Mouse (Mus musculus): ENCODE results near the gene Cfap45.
A peak's percentile ranks its signal among the peaks of the same experiment; 100 is the strongest.

The Cfap45 gene

GRCm38 (mm10) chr1:172496030-172496429 lies 24.6 kb upstream of the Cfap45 start:
- DNase-seq (ENCODE audit: extremely low spot score), result no peak

GRCm38 (mm10) chr1:172497428-172497827 lies 23.2 kb upstream of the Cfap45 start:
- no peak for DNase-seq (ENCODE audit: extremely low spot score)

GRCm38 (mm10) chr1:172499765-172500441 lies 20.7 kb upstream of the Cfap45 start, which contains the start of gene Tagln2:
TSS of gene Tagln2 (plus strand) at chr1:172500047.
- DNase-seq (ENCODE audit: extremely low spot score), result peak; percentile 83

- peak; percentile 74 for DNase-seq (ENCODE audit: extremely low spot score)
Observed at GRCm38 (mm10) chr1:172500451-172501370, 19.9 kb upstream of the Cfap45 start.

GRCm38 (mm10) chr1:172501371-172502144 lies 19.0 kb upstream of the Cfap45 start:
- DNase-seq (ENCODE audit: extremely low spot score), result peak; percentile 48

- DNase-seq (ENCODE audit: extremely low spot score), result no peak
Observed at GRCm38 (mm10) chr1:172502145-172503110, 18.2 kb upstream of the Cfap45 start.

- DNase-seq (ENCODE audit: extremely low spot score), result no peak
Observed at GRCm38 (mm10) chr1:172503111-172503997, 17.2 kb upstream of the Cfap45 start.

- no peak for DNase-seq (ENCODE audit: extremely low spot score)
Observed at GRCm38 (mm10) chr1:172504756-172505155, 15.8 kb upstream of the Cfap45 start.

GRCm38 (mm10) chr1:172507001-172507400 lies 13.6 kb upstream of the Cfap45 start:
- no peak for DNase-seq (ENCODE audit: extremely low spot score)

- DNase-seq (ENCODE audit: extremely low spot score), result no peak
Observed at GRCm38 (mm10) chr1:172507701-172508100, 12.9 kb upstream of the Cfap45 start.

GRCm38 (mm10) chr1:172508172-172508571 lies 12.4 kb upstream of the Cfap45 start:
- no peak for DNase-seq (ENCODE audit: extremely low spot score)

GRCm38 (mm10) chr1:172509235-172509634 lies 11.4 kb upstream of the Cfap45 start:
- no peak for DNase-seq (ENCODE audit: extremely low spot score)

- DNase-seq (ENCODE audit: extremely low spot score), result no peak
Observed at GRCm38 (mm10) chr1:172509983-172510382, 10.6 kb upstream of the Cfap45 start.

GRCm38 (mm10) chr1:172510421-172510972 lies 10.1 kb upstream of the Cfap45 start:
- DNase-seq (ENCODE audit: extremely low spot score), result no peak

GRCm38 (mm10) chr1:172512962-172513361 lies 7.6 kb upstream of the Cfap45 start:
- DNase-seq (ENCODE audit: extremely low spot score), result no peak

- DNase-seq (ENCODE audit: extremely low spot score), result no peak
Observed at GRCm38 (mm10) chr1:172513525-172514212, 6.9 kb upstream of the Cfap45 start.

- DNase-seq (ENCODE audit: extremely low spot score), result no peak
Observed at GRCm38 (mm10) chr1:172514213-172514529, 6.4 kb upstream of the Cfap45 start.

GRCm38 (mm10) chr1:172514551-172515268 lies 5.9 kb upstream of the Cfap45 start:
- DNase-seq (ENCODE audit: extremely low spot score), result no peak

Data from embryo, embryonic 9.5 days (tissue).